Mouse (Mus musculus): Measurements from ENCODE around the gene Rragc. TPM values are rescaled to one million over a fixed set of nuclear protein-coding genes. Genes with fewer than 3 reads are reported as not detected.

The Rragc gene
- total RNA-seq, 2 experiments from 2014 or later: 58.4 to 63.8 TPM

- intact Hi-C loops (cut with DNase I): no loop called here
- DNase-seq (ENCODE audit: low spot score in 2 of 2): no peak
These were observed 29.9 kb downstream of the Rragc start for GRCm38 (mm10) chr4:123947149-123947548.

- no peak for DNase-seq (ENCODE audit: low spot score in 2 of 2)
- intact Hi-C loops (cut with DNase I): no loop called here
These were observed 31.7 kb downstream of the Rragc start for GRCm38 (mm10) chr4:123948901-123949300.

GRCm38 (mm10) chr4:123949649-123950048 lies 32.4 kb downstream of the Rragc start:
- intact Hi-C loops (cut with DNase I): loop anchor here (10.0 kb wide), 1 partner anchor 445 kb away; no protein-coding TSS in a partner anchor
- DNase-seq (ENCODE audit: low spot score in 2 of 2): no peak

- no peak for DNase-seq (ENCODE audit: low spot score in 2 of 2)
- intact Hi-C loops (cut with DNase I): loop anchor here (10.0 kb wide), 1 partner anchor 443 kb away; no protein-coding TSS in a partner anchor
These were observed 34.8 kb downstream of the Rragc start for GRCm38 (mm10) chr4:123952059-123952458.

- peak; percentile 60 to 69 for DNase-seq (ENCODE audit: low spot score in 2 of 2)
- intact Hi-C loops (cut with DNase I): loop anchor here (2.0 to 10.0 kb wide), 2 partner anchors 186 to 438 kb away; no protein-coding TSS in a partner anchor
These were observed 39.7 kb downstream of the Rragc start for GRCm38 (mm10) chr4:123956703-123957491.

- DNase-seq (ENCODE audit: low spot score in 2 of 2): no peak
- intact Hi-C loops (cut with DNase I): loop anchor here (2.0 to 10.0 kb wide), 2 partner anchors 185 to 437 kb away; no protein-coding TSS in a partner anchor
These were observed 40.2 kb downstream of the Rragc start for GRCm38 (mm10) chr4:123957492-123957808.

GRCm38 (mm10) chr4:123957891-123958290 lies 40.6 kb downstream of the Rragc start:
- intact Hi-C loops (cut with DNase I): loop anchor here (2.0 to 10.0 kb wide), 2 partner anchors 185 to 437 kb away; no protein-coding TSS in a partner anchor

GRCm38 (mm10) chr4:123960955-123961354 lies 43.7 kb downstream of the Rragc start:
- intact Hi-C loops (cut with DNase I): loop anchor here (5.0 kb wide), 1 partner anchor 246 kb away; no protein-coding TSS in a partner anchor
- no peak for DNase-seq (ENCODE audit: low spot score in 2 of 2)

More at GRCm38 (mm10) chr4:123957891-123958290, 40.6 kb downstream of the Rragc start:
- DNase-seq (ENCODE audit: low spot score in 2 of 2): no peak

GRCm38 (mm10) chr4:123962721-123963120 lies 45.5 kb downstream of the Rragc start:
- intact Hi-C loops (cut with DNase I): loop anchor here (5.0 kb wide), 1 partner anchor 245 kb away; no protein-coding TSS in a partner anchor
- DNase-seq (ENCODE audit: low spot score in 2 of 2): no peak

GRCm38 (mm10) chr4:123968663-123969321 lies 51.5 kb downstream of the Rragc start:
- no peak for DNase-seq (ENCODE audit: low spot score in 2 of 2)
- intact Hi-C loops (cut with DNase I): no loop called here

GRCm38 (mm10) chr4:123969458-123969857 lies 52.2 kb downstream of the Rragc start:
- intact Hi-C loops (cut with DNase I): no loop called here

GRCm38 (mm10) chr4:123971059-123971458 lies 53.8 kb downstream of the Rragc start:
- intact Hi-C loops (cut with DNase I): no loop called here
- no peak for DNase-seq (ENCODE audit: low spot score in 2 of 2)

More at GRCm38 (mm10) chr4:123969458-123969857, 52.2 kb downstream of the Rragc start:
- peak in 1 of 2 experiments; percentile 10 for DNase-seq (ENCODE audit: low spot score in 2 of 2)

GRCm38 (mm10) chr4:123972423-123973049 lies 55.3 kb downstream of the Rragc start:
- no peak for DNase-seq (ENCODE audit: low spot score in 2 of 2)
- intact Hi-C loops (cut with DNase I): no loop called here

GRCm38 (mm10) chr4:123982105-123982504 lies 64.9 kb downstream of the Rragc start:
- intact Hi-C loops (cut with DNase I): no loop called here
- no peak for DNase-seq (ENCODE audit: low spot score in 2 of 2)

Other genes starting within 250 kb of the Rragc start
- 100 to 1,000 TPM; 202 to 222 TPM for gene Macf1, start 233.1 kb upstream of the Rragc start, total RNA-seq (2021)
- gene Ndufs5, start 199.2 kb upstream of the Rragc start, total RNA-seq (2021): 100 to 1,000 TPM; 184 to 187 TPM
- gene Akirin1, start 167.1 kb upstream of the Rragc start, total RNA-seq (2021): 10 to 100 TPM; 63.4 to 65.5 TPM
- gene Rhbdl2, start 129.6 kb upstream of the Rragc start, total RNA-seq (2021): 1 to 10 TPM; 1.3 to 1.4 TPM
- gene 4933427I04Rik, start 57.8 kb upstream of the Rragc start, total RNA-seq (2021): not detected
- 10 to 100 TPM; 11.2 to 13.3 TPM for gene Mycbp, start 12.6 kb upstream of the Rragc start, total RNA-seq (2021)
- not detected for gene 4930535I16Rik, start 576 bp downstream of the Rragc start, total RNA-seq (2021)